In the genomic region with DNA sequence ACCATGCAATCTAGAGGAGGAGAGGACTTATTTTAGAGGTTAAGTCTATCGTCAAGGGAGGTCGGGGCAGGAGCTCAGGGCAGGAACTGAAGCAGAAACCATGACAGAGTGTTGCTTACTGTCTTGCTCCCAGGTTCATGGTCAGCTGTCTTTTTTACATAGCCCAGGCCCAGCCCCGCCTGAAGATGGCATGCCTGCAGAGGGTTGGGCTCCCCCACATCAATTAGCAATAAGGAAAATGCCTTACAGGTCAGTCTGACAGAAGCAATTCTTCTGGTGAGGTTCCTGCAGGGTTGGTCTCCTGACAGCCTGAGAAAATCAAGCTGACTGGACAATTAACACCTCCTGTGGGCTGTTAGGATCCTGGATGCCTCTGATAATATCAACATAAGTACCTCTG, we compare ENCODE assay signal across 14 mouse cellular contexts. TPM values are rescaled to one million over a fixed set of nuclear protein-coding genes. Genes with fewer than 3 reads are reported as not detected.
"Had no signal": no experiment of that assay in that cellular context is flagged by ENCODE, and none has a peak within 500 bp of the region (broad histone marks: within the 10 kb centered on the region; RNA-seq: fewer than 3 reads in every experiment).

No protein-coding gene starts in this region.

- H3K9me3 ChIP-seq: limb, embryonic 10.5 days; liver, embryonic 12.5 days had no signal

- H3K27me3 ChIP-seq: liver, embryonic 12.5 days had no signal

- H3K4me1 ChIP-seq: limb, embryonic 10.5 days; liver, embryonic 12.5 days had no signal

- H3K27ac ChIP-seq: left cerebral cortex, adult 2 months; limb, embryonic 10.5 days; liver, embryonic 12.5 days; macrophage had no signal

- H3K4me3 ChIP-seq: left cerebral cortex, adult 2 months; limb, embryonic 10.5 days; liver, embryonic 12.5 days had no signal

- H3K36me3 ChIP-seq: limb, embryonic 10.5 days; liver, embryonic 12.5 days had no signal

- H3K9ac ChIP-seq: liver, embryonic 12.5 days; lung, embryonic 14.5 days had no signal

- H3K4me2 ChIP-seq: liver, embryonic 12.5 days; lung, embryonic 14.5 days had no signal

- ATAC-seq: liver, embryonic 12.5 days had no signal

- DNase-seq: kidney, adult 8-10 months; kidney, postnatal 25 days; lung, embryonic 14.5 days; lung, postnatal 10 days; midbrain, embryonic 14.5 days; right cerebral cortex, postnatal 14 days; thymus, postnatal 14 days had no signal

RNA-seq across cellular contexts. Expression of a gene that starts 23.0 kb away (rescaled TPM):
- total RNA-seq: layer of hippocampus, postnatal 25 days; left cerebral cortex, adult 2 months; left cerebral cortex, postnatal 14 days had no signal
- polyA plus RNA-seq: limb, embryonic 10.5 days; lung, embryonic 14.5 days; macrophage; midbrain, embryonic 14.5 days; neural tube, embryonic 14.5 days had no signal
